Mouse (Mus musculus) embryonic facial prominence, embryonic 10.5 days (tissue): ENCODE measurements around the gene Tbc1d9b. TPM values are rescaled to one million over a fixed set of nuclear protein-coding genes. Genes with fewer than 3 reads are reported as not detected.
"Not testable (repeated sequence)": the region's sequence is repeated elsewhere in the genome, so short reads cannot be mapped to it uniquely, and the experiment has no call there.

Source experiments
- DNase-seq: peaks from one replicate; pipeline ENCODE4 v3.0.0-alpha.2; 2017; ENCODE audit warnings: low spot score
- H3K27ac ChIP-seq: fragments of 300-500 bp; sonication (generic); replicated peaks from 2 replicates; pipeline ENCODE4 v1.5.1; 2016; ENCODE audit warnings: mild to moderate bottlenecking
- H3K27me3 ChIP-seq: fragments of 300-500 bp; sonication (generic); replicated peaks from 2 replicates; pipeline ENCODE4 v1.6.1; 2016; ENCODE audit warnings: low read depth, mild to moderate bottlenecking; ENCODE audit not compliant: poor library complexity, severe bottlenecking
- H3K36me3 ChIP-seq: fragments of 300-500 bp; sonication (generic); replicated peaks from 2 replicates; pipeline ENCODE4 v1.6.1; 2016; ENCODE audit warnings: mild to moderate bottlenecking, moderate library complexity
- H3K4me1 ChIP-seq: fragments of 300-500 bp; sonication (generic); 2 replicates; pipeline ENCODE4 v1.6.1; 2016
- H3K4me3 ChIP-seq: fragments of 300-500 bp; sonication (generic); 2 replicates; pipeline ENCODE4 v1.5.1; 2016; ENCODE audit warnings: mild to moderate bottlenecking, moderate library complexity
- H3K9me3 ChIP-seq: fragments of 300-500 bp; sonication (generic); 2 replicates; pipeline ENCODE4 v1.6.1; 2016; ENCODE audit warnings: mild to moderate bottlenecking
- WGBS: fragments of 180-500 bp; shearing (Covaris S2); methylation state at CpG from one replicate; pipeline ENCODE4 v1.1.7; 2016; 5-methylcytosine and 5-hydroxymethylcytosine counted together
- polyA plus RNA-seq: library from polyadenylated mRNA; unstranded; fragments of >200 nt; fragmentation: Nextera tagmentation; extraction: Ambion mirVana; gene quantifications from 2 replicates; pipeline ENCODE4 v1.2.1, GENCODE M21; 2016

Tbc1d9b gene
- polyA plus RNA-seq, result 35.7 and 36.9 TPM in 2 replicates

- Histone ChIP-seq H3K4me3 (peak within 1 kb of the TSS; percentile 94), H3K36me3 (peaks cover 14% of the 10 kb centered on the region), H3K27me3 (no peaks in the 10 kb centered on the region), H3K27ac (peak within 1 kb of the TSS; percentile 98), H3K9me3 (no peaks in the 10 kb centered on the region), H3K4me1 (peaks cover 24% of the 10 kb centered on the region)
- DNase-seq, result peak; percentile 95
- WGBS, result under 1% methylated on average over 77 of the region's 77 CpGs
These were observed at the start of gene Tbc1d9b for GRCm38 (mm10) chr11:50130811-50131766. Gene Tbc1d9b (plus strand): TSS chr11:50131396.

GRCm38 (mm10) chr11:50086211-50086610 is 45.0 kb upstream of the Tbc1d9b start:
- Histone ChIP-seq H3K36me3 (peaks cover 63% of the 10 kb centered on the region), H3K9me3 (no peaks in the 10 kb centered on the region), H3K4me3 (no peak overlapping the region), H3K27ac (no peak overlapping the region), H3K27me3 (no peaks in the 10 kb centered on the region), H3K4me1 (peaks cover 12% of the 10 kb centered on the region; the same call in 1 of the 2 replicates)
- no peak for DNase-seq
- 93% methylated on average over 3 of the region's 3 CpGs for WGBS

GRCm38 (mm10) chr11:50089840-50090239 is 41.4 kb upstream of the Tbc1d9b start:
- WGBS, result 87% methylated on average over 1 of the region's 1 CpGs

GRCm38 (mm10) chr11:50090982-50091675 is 40.1 kb upstream of the Tbc1d9b start:
- Histone ChIP-seq H3K9me3 (no peaks in the 10 kb centered on the region), H3K4me1 (peaks cover 12% of the 10 kb centered on the region; the same call in 1 of the 2 replicates), H3K36me3 (peaks cover 91% of the 10 kb centered on the region), H3K27me3 (no peaks in the 10 kb centered on the region), H3K4me3 (no peak overlapping the region), H3K27ac (no peak overlapping the region)
- 73% methylated on average over 5 of the region's 5 CpGs for WGBS
- DNase-seq, result no peak

More at GRCm38 (mm10) chr11:50089840-50090239, 41.4 kb upstream of the Tbc1d9b start:
- Histone ChIP-seq H3K4me1 (peaks cover 12% of the 10 kb centered on the region; the same call in 1 of the 2 replicates), H3K27me3 (no peaks in the 10 kb centered on the region), H3K36me3 (peaks cover 88% of the 10 kb centered on the region), H3K9me3 (no peaks in the 10 kb centered on the region), H3K4me3 (no peak overlapping the region), H3K27ac (no peak overlapping the region)
- no peak for DNase-seq

GRCm38 (mm10) chr11:50091681-50092080 is 39.5 kb upstream of the Tbc1d9b start:
- Histone ChIP-seq H3K36me3 (peaks cover 91% of the 10 kb centered on the region), H3K27me3 (no peaks in the 10 kb centered on the region), H3K9me3 (no peaks in the 10 kb centered on the region), H3K4me3 (no peak overlapping the region), H3K4me1 (peaks cover 12% of the 10 kb centered on the region; the same call in 1 of the 2 replicates), H3K27ac (no peak overlapping the region)
- DNase-seq, result no peak

- WGBS, result 92% methylated on average over 9 of the region's 9 CpGs
- no peaks in the 10 kb centered on the region for H3K27me3 ChIP-seq
- no peak for DNase-seq
- no peak overlapping the region for H3K27ac ChIP-seq
- peaks cover 90% of the 10 kb centered on the region for H3K36me3 ChIP-seq
- H3K4me1 ChIP-seq, result peaks cover under 1% of the 10 kb centered on the region; the same call in 1 of the 2 replicates
- H3K9me3 ChIP-seq, result no peaks in the 10 kb centered on the region
- H3K4me3 ChIP-seq, result no peak overlapping the region
These were observed 35.5 kb upstream of the Tbc1d9b start for GRCm38 (mm10) chr11:50095661-50096060.

GRCm38 (mm10) chr11:50097091-50097490 is 34.1 kb upstream of the Tbc1d9b start:
- WGBS, result 93% methylated on average over 6 of the region's 6 CpGs
- Histone ChIP-seq H3K4me1 (no peaks in the 10 kb centered on the region), H3K9me3 (no peaks in the 10 kb centered on the region), H3K27me3 (no peaks in the 10 kb centered on the region), H3K27ac (no peak overlapping the region), H3K36me3 (peaks cover 82% of the 10 kb centered on the region), H3K4me3 (no peak overlapping the region)
- no peak for DNase-seq

GRCm38 (mm10) chr11:50098961-50099481 is 32.2 kb upstream of the Tbc1d9b start:
- no peaks in the 10 kb centered on the region for H3K9me3 ChIP-seq
- DNase-seq, result no peak
- 89% methylated on average over 8 of the region's 8 CpGs for WGBS
- no peak overlapping the region for H3K27ac ChIP-seq
- H3K4me1 ChIP-seq, result no peaks in the 10 kb centered on the region
- peaks cover 70% of the 10 kb centered on the region for H3K36me3 ChIP-seq
- no peak overlapping the region for H3K4me3 ChIP-seq
- no peaks in the 10 kb centered on the region for H3K27me3 ChIP-seq

- Histone ChIP-seq H3K36me3 (peaks cover 70% of the 10 kb centered on the region), H3K27ac (no peak overlapping the region), H3K27me3 (no peaks in the 10 kb centered on the region), H3K4me3 (no peak overlapping the region), H3K4me1 (no peaks in the 10 kb centered on the region), H3K9me3 (no peaks in the 10 kb centered on the region)
- WGBS, result 81% methylated on average over 2 of the region's 2 CpGs
- DNase-seq, result no peak
These were observed 31.5 kb upstream of the Tbc1d9b start for GRCm38 (mm10) chr11:50099692-50100091.

- DNase-seq, result no peak
- H3K27me3 ChIP-seq, result no peaks in the 10 kb centered on the region
- H3K27ac ChIP-seq, result no peak overlapping the region
- WGBS, result 96% methylated on average over 2 of the region's 2 CpGs
- H3K9me3 ChIP-seq, result no peaks in the 10 kb centered on the region
- H3K36me3 ChIP-seq, result peaks cover 68% of the 10 kb centered on the region
- H3K4me3 ChIP-seq, result no peak overlapping the region
- H3K4me1 ChIP-seq, result no peaks in the 10 kb centered on the region
These were observed 30.5 kb upstream of the Tbc1d9b start for GRCm38 (mm10) chr11:50100548-50101307.

GRCm38 (mm10) chr11:50101962-50102361 is 29.2 kb upstream of the Tbc1d9b start:
- H3K9me3 ChIP-seq, H3K27ac ChIP-seq, H3K4me1 ChIP-seq, H3K27me3 ChIP-seq, DNase-seq, H3K4me3 ChIP-seq: not testable (repeated sequence)
- peaks cover 64% of the 10 kb centered on the region for H3K36me3 ChIP-seq
- WGBS, result 93% methylated on average over 4 of the region's 4 CpGs

GRCm38 (mm10) chr11:50104016-50104415 is 27.2 kb upstream of the Tbc1d9b start:
- H3K9me3 ChIP-seq, result no peaks in the 10 kb centered on the region
- H3K36me3 ChIP-seq, result peaks cover 46% of the 10 kb centered on the region
- DNase-seq, result no peak
- H3K4me3 ChIP-seq, result no peak overlapping the region
- WGBS, result 94% methylated on average over 6 of the region's 6 CpGs
- H3K27me3 ChIP-seq, result no peaks in the 10 kb centered on the region
- no peaks in the 10 kb centered on the region for H3K4me1 ChIP-seq
- no peak overlapping the region for H3K27ac ChIP-seq
